Mouse (Mus musculus) C2C12 (cell line): ENCODE data around the gene Wrap53. TPM values are rescaled to one million over a fixed set of nuclear protein-coding genes. Genes with fewer than 3 reads are reported as not detected.

Experiments used
- H3K27me3 ChIP-seq: one replicate; pipeline ENCODE4 v1.6.1; 2011; ENCODE audit not compliant: control insufficient read depth, insufficient read depth, insufficient read length
- H3K36me3 ChIP-seq: one replicate; pipeline ENCODE4 v1.6.1; 2011; ENCODE audit not compliant: control insufficient read depth, insufficient read depth
- H3K4me3 ChIP-seq: one replicate; pipeline ENCODE4 v1.5.1; 2011; ENCODE audit warnings: mild to moderate bottlenecking, control low read depth; ENCODE audit not compliant: poor library complexity, insufficient read depth, severe bottlenecking
- H3K79me2 ChIP-seq: one replicate; pipeline ENCODE4 v1.6.1; 2011; ENCODE audit not compliant: control insufficient read depth, insufficient read depth
- H3K79me3 ChIP-seq: one replicate; pipeline ENCODE4 v1.6.1; 2011; ENCODE audit warnings: low read depth, control low read depth
- H3ac ChIP-seq: one replicate; pipeline ENCODE3; 2011; ENCODE audit warnings: low read depth; ENCODE audit not compliant: control insufficient read depth, insufficient read length
- CEBPB ChIP-seq: IDR thresholded peaks from one replicate; pipeline ENCODE4 v1.6.1; 2011; ENCODE audit warnings: low read depth, mild to moderate bottlenecking, control low read depth, moderate library complexity
- CTCF ChIP-seq: IDR thresholded peaks from one replicate; pipeline ENCODE4 v1.5.1; 2011; ENCODE audit not compliant: control insufficient read depth, insufficient read depth, insufficient read length
- FOSL1 ChIP-seq: IDR thresholded peaks from one replicate; pipeline ENCODE4 v1.8.0; 2011; ENCODE audit warnings: mild to moderate bottlenecking, low read length; ENCODE audit not compliant: poor library complexity, insufficient read depth, severe bottlenecking
- MAX ChIP-seq: IDR thresholded peaks from one replicate; pipeline ENCODE4 v1.6.1; 2011; ENCODE audit warnings: mild to moderate bottlenecking, control low read depth
- MYOD1 ChIP-seq: IDR thresholded peaks from one replicate; pipeline ENCODE4 v1.6.1; 2011; ENCODE audit warnings: low read depth; ENCODE audit not compliant: control insufficient read depth, insufficient read length
- MYOG ChIP-seq: IDR thresholded peaks from one replicate; pipeline ENCODE4 v1.6.1; 2011; ENCODE audit not compliant: control insufficient read depth, insufficient read length; ENCODE audit errors: extremely low read depth
- USF1 ChIP-seq: IDR thresholded peaks from one replicate; pipeline ENCODE4 v1.6.1; 2011; ENCODE audit warnings: low read depth, mild to moderate bottlenecking, control low read depth, moderate library complexity
- polyA plus RNA-seq: library from polyadenylated mRNA; unstranded; fragments of >200 nt; fragmentation: generic; extraction: Trizol; gene quantifications from one replicate; pipeline ENCODE4 v1.2.1, GENCODE M21; 2012; ENCODE audit warnings: missing spikeins

Wrap53 gene
- polyA plus RNA-seq, 1 experiment: 21.9 TPM

GRCm38 (mm10) chr11:69581147-69581688 is 1.2 kb upstream of the Wrap53 start:
- Histone ChIP-seq H3ac (peak overlapping the region; percentile 64), H3K79me3 (peaks cover 79% of the 10 kb centered on the region), H3K79me2 (peaks cover 89% of the 10 kb centered on the region), H3K36me3 (peaks cover 51% of the 10 kb centered on the region), H3K27me3 (no peaks in the 10 kb centered on the region), H3K4me3 (peak overlapping the region; percentile 98)
- TF ChIP-seq FOSL1 (no peak), CTCF (no peak), USF1 (no peak), MAX (peak; percentile 17), MYOG (no peak), MYOD1 (no peak), CEBPB (peak; percentile 30)

- TF ChIP-seq CTCF: no peak
- TF ChIP-seq USF1: no peak
- TF ChIP-seq MYOD1: no peak
- no peak for TF ChIP-seq MYOG
- TF ChIP-seq MAX: no peak
- no peaks in the 10 kb centered on the region for H3K27me3 ChIP-seq
These were observed 604 bp upstream of the Wrap53 start for GRCm38 (mm10) chr11:69580572-69581146.

GRCm38 (mm10) chr11:69579128-69580017 is 682 bp downstream of the Wrap53 start:
- peak overlapping the region; percentile 98 for H3K4me3 ChIP-seq
- H3K27me3 ChIP-seq: no peaks in the 10 kb centered on the region
- peak overlapping the region; percentile 85 for H3ac ChIP-seq
- TF ChIP-seq MYOD1: no peak
- TF ChIP-seq MYOG: no peak
- TF ChIP-seq USF1: no peak
- no peak for TF ChIP-seq CEBPB
- peak; percentile 98 for TF ChIP-seq CTCF
- peak; percentile 34 for TF ChIP-seq MAX
- H3K79me3 ChIP-seq: peaks cover 76% of the 10 kb centered on the region
- H3K79me2 ChIP-seq: peaks cover 89% of the 10 kb centered on the region
- peaks cover 50% of the 10 kb centered on the region for H3K36me3 ChIP-seq

More at GRCm38 (mm10) chr11:69580572-69581146, 604 bp upstream of the Wrap53 start:
- Histone ChIP-seq H3K79me2 (peaks cover 89% of the 10 kb centered on the region), H3K4me3 (peak overlapping the region; percentile 98), H3K79me3 (peaks cover 76% of the 10 kb centered on the region), H3ac (peak overlapping the region; percentile 64), H3K36me3 (peaks cover 50% of the 10 kb centered on the region)

GRCm38 (mm10) chr11:69578301-69578700 is 1.8 kb downstream of the Wrap53 start:
- Histone ChIP-seq H3K79me2 (peaks cover 89% of the 10 kb centered on the region), H3ac (peak overlapping the region; percentile 85), H3K4me3 (peak overlapping the region; percentile 92), H3K36me3 (peaks cover 45% of the 10 kb centered on the region), H3K27me3 (no peaks in the 10 kb centered on the region), H3K79me3 (peaks cover 71% of the 10 kb centered on the region)
- TF ChIP-seq MYOG: no peak
- no peak for TF ChIP-seq CEBPB
- no peak for TF ChIP-seq MAX
- TF ChIP-seq MYOD1: no peak
- TF ChIP-seq CTCF: no peak
- no peak for TF ChIP-seq USF1
- no peak for TF ChIP-seq FOSL1

GRCm38 (mm10) chr11:69576307-69576706 is 3.7 kb downstream of the Wrap53 start:
- Histone ChIP-seq H3K79me3 (peaks cover 60% of the 10 kb centered on the region), H3K4me3 (no peak overlapping the region), H3K36me3 (peaks cover 42% of the 10 kb centered on the region), H3ac (no peak overlapping the region), H3K27me3 (no peaks in the 10 kb centered on the region), H3K79me2 (peaks cover 89% of the 10 kb centered on the region)
- no peak for TF ChIP-seq CEBPB
- TF ChIP-seq MYOD1: no peak
- TF ChIP-seq MAX: no peak
- TF ChIP-seq USF1: no peak
- TF ChIP-seq CTCF: no peak
- no peak for TF ChIP-seq MYOG
- no peak for TF ChIP-seq FOSL1
